Mouse (Mus musculus): ENCODE measurements at regions not wholly inside any gene's neighbourhood (a gene's known extent, or its start where the extent isn't known, plus 50 kb on each side); places are given as distances from the start of the nearest gene placed in this dataset.

DNA sequence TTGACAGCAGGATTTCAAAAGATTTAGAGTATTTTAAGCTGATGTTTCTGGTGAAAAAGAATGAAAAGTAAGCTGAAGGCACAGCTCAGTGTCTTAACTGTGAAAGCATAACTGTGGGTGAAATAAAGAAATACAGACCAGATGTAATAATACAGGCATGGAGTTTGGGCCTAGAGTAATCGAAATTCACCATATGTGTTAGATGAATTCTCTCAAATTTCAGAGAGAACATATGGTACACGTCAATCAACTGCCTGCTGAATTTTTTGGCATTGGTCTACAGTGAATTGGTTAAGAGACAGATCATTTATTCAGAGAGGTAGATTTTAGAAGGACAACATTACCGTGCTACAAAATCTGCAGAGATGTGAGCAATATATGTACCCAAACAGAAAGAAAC, 357.3 kb upstream of the Alcam start:
- Histone ChIP-seq H3K27ac (ENCODE audit: control insufficient read depth, insufficient read depth, low read length) (no peak overlapping the region), H3K4me3 (ENCODE audit: control insufficient read depth, insufficient read depth, low read length) (no peak overlapping the region), H3K27me3 (ENCODE audit: control insufficient read depth, insufficient read depth, low read length) (no peaks in the 10 kb centered on the region), H3K36me3 (ENCODE audit: control insufficient read depth, insufficient read depth, low read length) (no peaks in the 10 kb centered on the region), H3K4me1 (replicated peaks; ENCODE audit: control insufficient read depth, insufficient read depth, low read length) (no peaks in the 10 kb centered on the region)
- WGBS: 90% methylated on average over 3 of the region's 3 CpGs
- no peak for DNase-seq
- TF ChIP-seq CTCF (IDR thresholded peaks at IDR 0.05; ENCODE audit: borderline replicate concordance, control insufficient read depth, extremely low read depth, insufficient read depth, low read length, poor library complexity) (no peak), POLR2A (IDR thresholded peaks at IDR 0.05; ENCODE audit: control insufficient read depth, extremely low read depth, insufficient read depth, low read length, poor library complexity) (no peak)

DNA sequence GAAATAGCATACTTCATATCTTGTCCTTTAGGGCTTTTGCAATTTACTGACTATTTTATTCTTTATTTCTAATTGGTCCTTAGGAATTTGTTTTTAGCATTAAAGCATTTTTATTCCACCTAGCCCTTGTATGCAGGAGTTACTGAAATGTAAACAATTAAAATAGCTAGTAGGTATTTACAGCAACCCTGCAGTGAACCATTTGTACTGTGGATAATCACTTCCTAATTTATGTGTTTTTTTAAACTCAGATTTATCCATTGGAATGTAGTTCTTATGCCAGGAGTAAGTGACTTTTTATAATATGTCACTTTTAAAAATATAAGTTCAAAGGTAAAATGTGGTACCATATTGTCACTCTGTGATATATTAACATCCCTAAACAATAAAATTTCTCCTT, 350.5 kb upstream of the Alcam start:
- no peak overlapping the region for H3K4me3 ChIP-seq (ENCODE audit: control insufficient read depth, insufficient read depth, low read length)
- TF ChIP-seq CTCF (IDR thresholded peaks at IDR 0.05; ENCODE audit: borderline replicate concordance, control insufficient read depth, extremely low read depth, insufficient read depth, low read length, poor library complexity): no peak
- no peak for TF ChIP-seq POLR2A (IDR thresholded peaks at IDR 0.05; ENCODE audit: control insufficient read depth, extremely low read depth, insufficient read depth, low read length, poor library complexity)
- H3K4me1 ChIP-seq (replicated peaks; ENCODE audit: control insufficient read depth, insufficient read depth, low read length): no peaks in the 10 kb centered on the region
- H3K27ac ChIP-seq (ENCODE audit: control insufficient read depth, insufficient read depth, low read length): no peak overlapping the region
- DNase-seq: no peak
- no peaks in the 10 kb centered on the region for H3K36me3 ChIP-seq (ENCODE audit: control insufficient read depth, insufficient read depth, low read length)
- H3K27me3 ChIP-seq (ENCODE audit: control insufficient read depth, insufficient read depth, low read length): no peaks in the 10 kb centered on the region

GRCm38 (mm10) chr16:52799715-52800392, 346.0 kb upstream of the Alcam start:
- no peaks in the 10 kb centered on the region for H3K36me3 ChIP-seq (ENCODE audit: control insufficient read depth, insufficient read depth, low read length)
- WGBS: 69% methylated on average over 4 of the region's 4 CpGs
- no peak overlapping the region for H3K4me3 ChIP-seq (ENCODE audit: control insufficient read depth, insufficient read depth, low read length)
- H3K4me1 ChIP-seq (replicated peaks; ENCODE audit: control insufficient read depth, insufficient read depth, low read length): no peaks in the 10 kb centered on the region
- no peak overlapping the region for H3K27ac ChIP-seq (ENCODE audit: control insufficient read depth, insufficient read depth, low read length)
- no peak for DNase-seq
- no peaks in the 10 kb centered on the region for H3K27me3 ChIP-seq (ENCODE audit: control insufficient read depth, insufficient read depth, low read length)
- TF ChIP-seq CTCF (IDR thresholded peaks at IDR 0.05; ENCODE audit: borderline replicate concordance, control insufficient read depth, extremely low read depth, insufficient read depth, low read length, poor library complexity) (no peak), POLR2A (IDR thresholded peaks at IDR 0.05; ENCODE audit: control insufficient read depth, extremely low read depth, insufficient read depth, low read length, poor library complexity) (no peak)

GRCm38 (mm10) chr16:52795184-52795583, 341.3 kb upstream of the Alcam start:
- H3K4me3 ChIP-seq (ENCODE audit: control insufficient read depth, insufficient read depth, low read length): no peak overlapping the region
- 88% methylated on average over 1 of the region's 1 CpGs for WGBS
- no peaks in the 10 kb centered on the region for H3K36me3 ChIP-seq (ENCODE audit: control insufficient read depth, insufficient read depth, low read length)
- TF ChIP-seq POLR2A (IDR thresholded peaks at IDR 0.05; ENCODE audit: control insufficient read depth, extremely low read depth, insufficient read depth, low read length, poor library complexity): no peak
- TF ChIP-seq CTCF (IDR thresholded peaks at IDR 0.05; ENCODE audit: borderline replicate concordance, control insufficient read depth, extremely low read depth, insufficient read depth, low read length, poor library complexity): no peak
- no peak overlapping the region for H3K27ac ChIP-seq (ENCODE audit: control insufficient read depth, insufficient read depth, low read length)
- no peaks in the 10 kb centered on the region for H3K27me3 ChIP-seq (ENCODE audit: control insufficient read depth, insufficient read depth, low read length)
- DNase-seq: no peak
- no peaks in the 10 kb centered on the region for H3K4me1 ChIP-seq (replicated peaks; ENCODE audit: control insufficient read depth, insufficient read depth, low read length)

- no peaks in the 10 kb centered on the region for H3K27me3 ChIP-seq (ENCODE audit: control insufficient read depth, insufficient read depth, low read length)
- DNase-seq: no peak
- TF ChIP-seq CTCF (IDR thresholded peaks at IDR 0.05; ENCODE audit: borderline replicate concordance, control insufficient read depth, extremely low read depth, insufficient read depth, low read length, poor library complexity) (no peak), POLR2A (IDR thresholded peaks at IDR 0.05; ENCODE audit: control insufficient read depth, extremely low read depth, insufficient read depth, low read length, poor library complexity) (no peak)
- H3K4me1 ChIP-seq (replicated peaks; ENCODE audit: control insufficient read depth, insufficient read depth, low read length): no peaks in the 10 kb centered on the region
- H3K27ac ChIP-seq (ENCODE audit: control insufficient read depth, insufficient read depth, low read length): no peak overlapping the region
- H3K4me3 ChIP-seq (ENCODE audit: control insufficient read depth, insufficient read depth, low read length): no peak overlapping the region
- 76% methylated on average over 1 of the region's 1 CpGs for WGBS
- H3K36me3 ChIP-seq (ENCODE audit: control insufficient read depth, insufficient read depth, low read length): no peaks in the 10 kb centered on the region
Measured at GRCm38 (mm10) chr16:52789946-52790345, 336.1 kb upstream of the Alcam start.

GRCm38 (mm10) chr16:52747744-52748143, 293.9 kb upstream of the Alcam start:
- H3K27ac ChIP-seq (ENCODE audit: control insufficient read depth, insufficient read depth, low read length): no peak overlapping the region
- no peaks in the 10 kb centered on the region for H3K36me3 ChIP-seq (ENCODE audit: control insufficient read depth, insufficient read depth, low read length)
- TF ChIP-seq POLR2A (IDR thresholded peaks at IDR 0.05; ENCODE audit: control insufficient read depth, extremely low read depth, insufficient read depth, low read length, poor library complexity): no peak
- TF ChIP-seq CTCF (IDR thresholded peaks at IDR 0.05; ENCODE audit: borderline replicate concordance, control insufficient read depth, extremely low read depth, insufficient read depth, low read length, poor library complexity): no peak
- DNase-seq: no peak
- H3K4me3 ChIP-seq (ENCODE audit: control insufficient read depth, insufficient read depth, low read length): no peak overlapping the region
- H3K27me3 ChIP-seq (ENCODE audit: control insufficient read depth, insufficient read depth, low read length): no peaks in the 10 kb centered on the region
- WGBS: 98% methylated on average over 3 of the region's 3 CpGs
- no peaks in the 10 kb centered on the region for H3K4me1 ChIP-seq (replicated peaks; ENCODE audit: control insufficient read depth, insufficient read depth, low read length)

DNA sequence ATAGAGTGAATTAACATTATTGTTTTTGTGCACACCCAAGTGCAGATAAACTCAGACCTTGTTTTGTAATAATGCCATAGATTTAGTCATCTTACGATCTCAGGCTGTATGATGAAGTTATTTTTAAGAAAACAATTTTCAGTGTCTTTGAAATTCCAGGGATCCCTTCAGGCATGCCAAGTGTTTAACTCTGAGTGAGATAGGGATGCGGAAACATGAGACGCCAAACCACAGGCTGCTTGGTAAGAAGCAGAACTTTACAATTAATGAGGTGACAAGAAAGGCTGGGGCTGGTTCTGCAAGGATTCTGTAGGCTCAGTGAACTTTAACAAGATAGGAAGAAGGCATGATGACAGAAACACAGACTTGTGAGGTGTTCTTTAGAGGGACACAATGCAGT, 292.3 kb upstream of the Alcam start:
- DNase-seq: no peak
- no peak overlapping the region for H3K27ac ChIP-seq (ENCODE audit: control insufficient read depth, insufficient read depth, low read length)
- 95% methylated on average over 3 of the region's 3 CpGs for WGBS

More for the DNA sequence above, 292.3 kb upstream of the Alcam start:
- Histone ChIP-seq H3K4me3 (ENCODE audit: control insufficient read depth, insufficient read depth, low read length) (no peak overlapping the region), H3K27me3 (ENCODE audit: control insufficient read depth, insufficient read depth, low read length) (no peaks in the 10 kb centered on the region), H3K36me3 (ENCODE audit: control insufficient read depth, insufficient read depth, low read length) (no peaks in the 10 kb centered on the region), H3K4me1 (replicated peaks; ENCODE audit: control insufficient read depth, insufficient read depth, low read length) (no peaks in the 10 kb centered on the region)
- no peak for TF ChIP-seq CTCF (IDR thresholded peaks at IDR 0.05; ENCODE audit: borderline replicate concordance, control insufficient read depth, extremely low read depth, insufficient read depth, low read length, poor library complexity)
- no peak for TF ChIP-seq POLR2A (IDR thresholded peaks at IDR 0.05; ENCODE audit: control insufficient read depth, extremely low read depth, insufficient read depth, low read length, poor library complexity)
